Mouse (Mus musculus): ENCODE data around the gene Cdx2. TPM values are rescaled to one million over a fixed set of nuclear protein-coding genes. Genes with fewer than 3 reads are reported as not detected.

The Cdx2 gene
- polyA plus RNA-seq, 1 experiment from 2014 or later = not detected

GRCm38 (mm10) chr5:147269371-147269770 is 37.7 kb downstream of the Cdx2 start:
- WGBS = 7% methylated on average over 6 of the region's 6 CpGs
- peaks cover 86% of the 10 kb centered on the region for H3K27me3 ChIP-seq (ENCODE audit: control insufficient read depth, insufficient read depth, low read depth, low read length)
- ATAC-seq (ENCODE audit: low read depth) = no peak
- no peak overlapping the region for H3K27ac ChIP-seq (ENCODE audit: low read length)
- no peaks in the 10 kb centered on the region for H3K9me3 ChIP-seq (ENCODE audit: control insufficient read depth, low read length)
- H3K4me2 ChIP-seq (ENCODE audit: low read depth, low read length) = no peak overlapping the region
- no peak overlapping the region for H3K9ac ChIP-seq (ENCODE audit: low read length)
- H3K36me3 ChIP-seq (ENCODE audit: control insufficient read depth, insufficient read depth, low read length) = no peaks in the 10 kb centered on the region
- no peak overlapping the region for H3K4me3 ChIP-seq (ENCODE audit: low read length)
- no peaks in the 10 kb centered on the region for H3K4me1 ChIP-seq (replicated peaks; ENCODE audit: control insufficient read depth, insufficient read depth, low read length)

GRCm38 (mm10) chr5:147268728-147269127 is 38.3 kb downstream of the Cdx2 start:
- Histone ChIP-seq H3K9me3 (ENCODE audit: control insufficient read depth, low read length) (no peaks in the 10 kb centered on the region), H3K4me2 (ENCODE audit: low read depth, low read length) (no peak overlapping the region), H3K36me3 (ENCODE audit: control insufficient read depth, insufficient read depth, low read length) (no peaks in the 10 kb centered on the region), H3K4me1 (replicated peaks; ENCODE audit: control insufficient read depth, insufficient read depth, low read length) (no peaks in the 10 kb centered on the region), H3K27ac (ENCODE audit: low read length) (no peak overlapping the region), H3K9ac (ENCODE audit: low read length) (no peak overlapping the region), H3K27me3 (ENCODE audit: control insufficient read depth, insufficient read depth, low read depth, low read length) (peaks cover 83% of the 10 kb centered on the region), H3K4me3 (ENCODE audit: low read length) (no peak overlapping the region)
- 3% methylated on average over 8 of the region's 8 CpGs for WGBS
- ATAC-seq (ENCODE audit: low read depth) = no peak

GRCm38 (mm10) chr5:147267434-147267833 is 39.6 kb downstream of the Cdx2 start:
- H3K36me3 ChIP-seq (ENCODE audit: control insufficient read depth, insufficient read depth, low read length) = no peaks in the 10 kb centered on the region
- no peaks in the 10 kb centered on the region for H3K9me3 ChIP-seq (ENCODE audit: control insufficient read depth, low read length)
- no peak for ATAC-seq (ENCODE audit: low read depth)
- no peak overlapping the region for H3K4me2 ChIP-seq (ENCODE audit: low read depth, low read length)
- peaks cover 73% of the 10 kb centered on the region for H3K27me3 ChIP-seq (ENCODE audit: control insufficient read depth, insufficient read depth, low read depth, low read length)
- H3K4me1 ChIP-seq (replicated peaks; ENCODE audit: control insufficient read depth, insufficient read depth, low read length) = no peaks in the 10 kb centered on the region
- no peak overlapping the region for H3K9ac ChIP-seq (ENCODE audit: low read length)
- no peak overlapping the region for H3K4me3 ChIP-seq (ENCODE audit: low read length)
- 8% methylated on average over 6 of the region's 6 CpGs for WGBS
- no peak overlapping the region for H3K27ac ChIP-seq (ENCODE audit: low read length)

- Histone ChIP-seq H3K27me3 (ENCODE audit: control insufficient read depth, insufficient read depth, low read depth, low read length) (peaks cover 42% of the 10 kb centered on the region), H3K4me2 (ENCODE audit: low read depth, low read length) (no peak overlapping the region), H3K9me3 (ENCODE audit: control insufficient read depth, low read length) (no peaks in the 10 kb centered on the region), H3K4me3 (ENCODE audit: low read length) (no peak overlapping the region), H3K27ac (ENCODE audit: low read length) (no peak overlapping the region), H3K9ac (ENCODE audit: low read length) (no peak overlapping the region), H3K36me3 (ENCODE audit: control insufficient read depth, insufficient read depth, low read length) (no peaks in the 10 kb centered on the region), H3K4me1 (replicated peaks; ENCODE audit: control insufficient read depth, insufficient read depth, low read length) (no peaks in the 10 kb centered on the region)
- no peak for ATAC-seq (ENCODE audit: low read depth)
- WGBS = 17% methylated on average over 4 of the region's 4 CpGs
Observed at GRCm38 (mm10) chr5:147263945-147264344, 43.1 kb downstream of the Cdx2 start.

- Histone ChIP-seq H3K36me3 (ENCODE audit: control insufficient read depth, insufficient read depth, low read length) (no peaks in the 10 kb centered on the region), H3K27ac (ENCODE audit: low read length) (no peak overlapping the region), H3K4me3 (ENCODE audit: low read length) (no peak overlapping the region), H3K9me3 (ENCODE audit: control insufficient read depth, low read length) (no peaks in the 10 kb centered on the region), H3K27me3 (ENCODE audit: control insufficient read depth, insufficient read depth, low read depth, low read length) (peaks cover 22% of the 10 kb centered on the region), H3K4me2 (ENCODE audit: low read depth, low read length) (no peak overlapping the region), H3K4me1 (replicated peaks; ENCODE audit: control insufficient read depth, insufficient read depth, low read length) (no peaks in the 10 kb centered on the region), H3K9ac (ENCODE audit: low read length) (no peak overlapping the region)
- no peak for ATAC-seq (ENCODE audit: low read depth)
- 23% methylated on average over 11 of the region's 11 CpGs for WGBS
Observed at GRCm38 (mm10) chr5:147261899-147262541, 45.0 kb downstream of the Cdx2 start.

GRCm38 (mm10) chr5:147260778-147261177 is 46.3 kb downstream of the Cdx2 start:
- Histone ChIP-seq H3K4me3 (ENCODE audit: low read length) (no peak overlapping the region), H3K4me2 (ENCODE audit: low read depth, low read length) (no peak overlapping the region), H3K27me3 (ENCODE audit: control insufficient read depth, insufficient read depth, low read depth, low read length) (peaks cover 10% of the 10 kb centered on the region; the same call in 1 of the 2 replicates), H3K9me3 (ENCODE audit: control insufficient read depth, low read length) (no peaks in the 10 kb centered on the region), H3K4me1 (replicated peaks; ENCODE audit: control insufficient read depth, insufficient read depth, low read length) (no peaks in the 10 kb centered on the region), H3K27ac (ENCODE audit: low read length) (no peak overlapping the region), H3K9ac (ENCODE audit: low read length) (no peak overlapping the region), H3K36me3 (ENCODE audit: control insufficient read depth, insufficient read depth, low read length) (no peaks in the 10 kb centered on the region)
- ATAC-seq (ENCODE audit: low read depth) = no peak
- 57% methylated on average over 4 of the region's 4 CpGs for WGBS

- H3K36me3 ChIP-seq (ENCODE audit: control insufficient read depth, insufficient read depth, low read length) = no peaks in the 10 kb centered on the region
- 79% methylated on average over 1 of the region's 1 CpGs for WGBS
- no peak overlapping the region for H3K9ac ChIP-seq (ENCODE audit: low read length)
- no peak for ATAC-seq (ENCODE audit: low read depth)
- H3K27me3 ChIP-seq (ENCODE audit: control insufficient read depth, insufficient read depth, low read depth, low read length) = peaks cover 5% of the 10 kb centered on the region; the same call in 1 of the 2 replicates
- no peaks in the 10 kb centered on the region for H3K4me1 ChIP-seq (replicated peaks; ENCODE audit: control insufficient read depth, insufficient read depth, low read length)
- H3K4me2 ChIP-seq (ENCODE audit: low read depth, low read length) = no peak overlapping the region
- no peak overlapping the region for H3K4me3 ChIP-seq (ENCODE audit: low read length)
- H3K9me3 ChIP-seq (ENCODE audit: control insufficient read depth, low read length) = no peaks in the 10 kb centered on the region
- no peak overlapping the region for H3K27ac ChIP-seq (ENCODE audit: low read length)
Observed at GRCm38 (mm10) chr5:147260189-147260588, 46.9 kb downstream of the Cdx2 start.

Small RNA genes within 50 kb of the gene (microRNA-seq; reads per million reads assigned to microRNA genes)
- not detected for gene Mir7k

Other genes with a start within 250 kb of the Cdx2 start
- gene Lnx2, start 230.7 kb downstream of the Cdx2 start, polyA plus RNA-seq (2015; fragmentation: Nextera tagmentation; extraction: Ambion mirVana) = 19.7 and 19.8 TPM in 2 replicates
- 118 and 120 TPM in 2 replicates for gene Polr1d, start 230.2 kb downstream of the Cdx2 start, polyA plus RNA-seq (2015; fragmentation: Nextera tagmentation; extraction: Ambion mirVana)
- not detected in 2 replicates for gene Gsx1, start 118.6 kb downstream of the Cdx2 start, polyA plus RNA-seq (2015; fragmentation: Nextera tagmentation; extraction: Ambion mirVana)
- gene Pdx1, start 37.3 kb downstream of the Cdx2 start, polyA plus RNA-seq (2015; fragmentation: Nextera tagmentation; extraction: Ambion mirVana) = not detected in 2 replicates
- gene Urad, start 15.2 kb upstream of the Cdx2 start, polyA plus RNA-seq (2015; fragmentation: Nextera tagmentation; extraction: Ambion mirVana) = not detected in 2 replicates
- gene Flt3, start 93.2 kb upstream of the Cdx2 start, polyA plus RNA-seq (2015; fragmentation: Nextera tagmentation; extraction: Ambion mirVana) = 0.18 and 0.20 TPM in 2 replicates
- 71.6 and 75.6 TPM in 2 replicates for gene Pan3, start 122.9 kb upstream of the Cdx2 start, polyA plus RNA-seq (2015; fragmentation: Nextera tagmentation; extraction: Ambion mirVana)